Mouse (Mus musculus): ENCODE measurements around the gene Slfn1. TPM values are rescaled to one million over a fixed set of nuclear protein-coding genes. Genes with fewer than 3 reads are reported as not detected.

Gene Slfn1
- polyA plus RNA-seq (2016; fragmentation: Nextera tagmentation; extraction: Ambion mirVana), result not detected in 2 replicates

DNA sequence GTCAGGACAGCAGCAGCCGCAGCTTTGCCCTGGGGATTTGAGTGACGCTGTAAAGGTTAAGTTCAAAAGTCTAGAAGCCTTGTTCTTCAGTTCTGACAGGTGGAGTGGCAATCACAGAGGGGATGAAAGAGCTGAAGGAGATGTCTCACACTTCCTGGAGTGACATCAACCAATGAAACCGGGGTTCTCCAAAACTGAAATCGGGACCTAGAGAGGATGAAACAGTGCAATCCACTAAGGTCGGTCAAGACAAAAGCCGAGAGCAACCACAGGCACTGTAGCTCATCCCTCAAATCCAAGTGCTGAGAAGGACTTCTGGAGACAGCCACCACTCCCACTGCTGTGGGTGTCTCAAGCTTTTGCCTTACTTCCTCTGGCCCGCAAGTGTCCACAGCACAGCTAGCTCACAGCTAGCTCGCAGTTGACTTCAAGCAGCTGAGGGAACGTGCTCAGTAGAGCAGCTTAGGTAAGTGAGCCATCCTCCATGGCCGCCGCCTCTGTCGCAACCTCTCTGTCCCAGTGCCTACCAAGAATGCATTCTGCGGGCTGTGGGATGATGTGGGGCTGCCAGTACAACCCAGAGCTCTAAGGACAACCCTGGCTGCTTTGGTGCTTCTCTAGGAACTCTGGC, at the start of gene Slfn1:
TSS of gene Slfn1 (plus strand) at position 253 of the 631 bp plus-strand sequence.
- H3K27ac ChIP-seq, result no peak within 1 kb of the TSS
- H3K9me3 ChIP-seq, result no peaks in the 10 kb centered on the region
- H3K4me2 ChIP-seq, result no peak within 1 kb of the TSS
- ATAC-seq (ENCODE audit: low FRiP score), result no peak
- no peaks in the 10 kb centered on the region for H3K27me3 ChIP-seq
- no peak within 1 kb of the TSS for H3K9ac ChIP-seq
- H3K4me3 ChIP-seq (replicated peaks), result no peak within 1 kb of the TSS
- H3K4me1 ChIP-seq, result no peaks in the 10 kb centered on the region
- H3K36me3 ChIP-seq (replicated peaks), result no peaks in the 10 kb centered on the region
- 84% methylated on average over 13 of the region's 13 CpGs for WGBS

GRCm38 (mm10) chr11:83067982-83068694, 48.5 kb upstream of the Slfn1 start:
- H3K4me2 ChIP-seq, result no peak overlapping the region
- H3K9ac ChIP-seq, result no peak overlapping the region
- no peaks in the 10 kb centered on the region for H3K27me3 ChIP-seq
- no peaks in the 10 kb centered on the region for H3K36me3 ChIP-seq (replicated peaks)
- 83% methylated on average over 4 of the region's 4 CpGs for whole genome bisulfite sequencing
- no peak for ATAC-seq (ENCODE audit: low FRiP score)
- no peak overlapping the region for H3K4me3 ChIP-seq (replicated peaks)
- no peak overlapping the region for H3K27ac ChIP-seq
- no peaks in the 10 kb centered on the region; the same call in 1 of the 2 replicates for H3K4me1 ChIP-seq
- no peaks in the 10 kb centered on the region for H3K9me3 ChIP-seq

GRCm38 (mm10) chr11:83070321-83070970, 46.2 kb upstream of the Slfn1 start:
- no peaks in the 10 kb centered on the region for H3K9me3 ChIP-seq
- H3K9ac ChIP-seq, result no peak overlapping the region
- ATAC-seq (ENCODE audit: low FRiP score), result no peak
- no peak overlapping the region for H3K27ac ChIP-seq
- H3K4me2 ChIP-seq, result no peak overlapping the region
- WGBS, result 79% methylated on average over 15 of the region's 15 CpGs
- H3K36me3 ChIP-seq (replicated peaks), result no peaks in the 10 kb centered on the region
- no peaks in the 10 kb centered on the region for H3K27me3 ChIP-seq
- H3K4me3 ChIP-seq (replicated peaks), result no peak overlapping the region
- no peaks in the 10 kb centered on the region; the same call in 1 of the 2 replicates for H3K4me1 ChIP-seq

DNA sequence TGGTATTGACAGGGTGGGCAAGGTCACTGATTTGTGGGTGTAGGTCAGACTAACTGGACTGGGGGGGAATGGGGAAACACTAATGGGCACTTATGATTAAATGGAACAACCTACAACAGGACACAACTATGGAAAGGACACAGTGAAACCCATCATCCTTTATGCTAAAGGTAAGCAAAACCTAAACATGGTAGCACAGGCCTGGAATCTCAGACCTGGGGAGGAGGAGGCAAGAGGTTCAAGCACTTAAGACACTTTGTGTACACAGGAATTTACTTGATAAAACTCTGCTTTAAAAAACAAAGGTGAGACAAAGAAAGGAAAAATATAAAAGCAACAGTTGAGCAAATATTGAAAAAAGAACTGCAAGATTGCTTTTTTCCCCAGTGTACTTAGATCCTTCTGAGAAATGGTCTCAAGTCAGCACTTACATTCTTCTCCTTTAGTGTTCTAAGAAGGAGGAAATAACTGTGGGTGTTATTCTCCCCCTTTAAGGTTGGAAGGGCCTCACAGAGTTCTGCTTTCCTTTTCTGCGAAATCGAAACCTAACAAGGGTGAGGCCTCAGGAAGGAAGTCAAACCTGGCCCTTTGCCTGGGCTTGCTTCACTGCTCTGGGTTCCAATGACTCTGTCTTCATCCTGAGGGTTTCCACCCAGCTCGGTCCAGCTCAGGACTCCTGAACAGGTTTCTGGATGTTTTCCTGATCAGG, 38.8 kb upstream of the Slfn1 start:
- Histone ChIP-seq H3K4me3 (replicated peaks) (no peak overlapping the region), H3K36me3 (replicated peaks) (no peaks in the 10 kb centered on the region), H3K27me3 (no peaks in the 10 kb centered on the region), H3K9me3 (no peaks in the 10 kb centered on the region), H3K9ac (no peak overlapping the region), H3K27ac (no peak overlapping the region), H3K4me2 (no peak overlapping the region), H3K4me1 (no peaks in the 10 kb centered on the region)
- no peak for ATAC-seq (ENCODE audit: low FRiP score)
- 88% methylated on average over 3 of the region's 3 CpGs for WGBS

GRCm38 (mm10) chr11:83078423-83079140, 38.1 kb upstream of the Slfn1 start:
- Histone ChIP-seq H3K9ac (no peak overlapping the region), H3K9me3 (no peaks in the 10 kb centered on the region), H3K4me1 (no peaks in the 10 kb centered on the region), H3K4me2 (no peak overlapping the region), H3K27ac (no peak overlapping the region), H3K27me3 (no peaks in the 10 kb centered on the region), H3K36me3 (replicated peaks) (no peaks in the 10 kb centered on the region), H3K4me3 (replicated peaks) (no peak overlapping the region)
- no peak for ATAC-seq (ENCODE audit: low FRiP score)
- WGBS, result 88% methylated on average over 5 of the region's 5 CpGs

- H3K36me3 ChIP-seq (replicated peaks), result no peaks in the 10 kb centered on the region
- no peaks in the 10 kb centered on the region for H3K9me3 ChIP-seq
- H3K4me1 ChIP-seq, result no peaks in the 10 kb centered on the region
- ATAC-seq (ENCODE audit: low FRiP score), result no peak
- 88% methylated on average over 9 of the region's 9 CpGs for WGBS
- H3K4me2 ChIP-seq, result no peak overlapping the region
- H3K27me3 ChIP-seq, result no peaks in the 10 kb centered on the region
- H3K27ac ChIP-seq, result no peak overlapping the region
- no peak overlapping the region for H3K9ac ChIP-seq
- no peak overlapping the region for H3K4me3 ChIP-seq (replicated peaks)
Measured at GRCm38 (mm10) chr11:83079487-83080199, 37.0 kb upstream of the Slfn1 start.

DNA sequence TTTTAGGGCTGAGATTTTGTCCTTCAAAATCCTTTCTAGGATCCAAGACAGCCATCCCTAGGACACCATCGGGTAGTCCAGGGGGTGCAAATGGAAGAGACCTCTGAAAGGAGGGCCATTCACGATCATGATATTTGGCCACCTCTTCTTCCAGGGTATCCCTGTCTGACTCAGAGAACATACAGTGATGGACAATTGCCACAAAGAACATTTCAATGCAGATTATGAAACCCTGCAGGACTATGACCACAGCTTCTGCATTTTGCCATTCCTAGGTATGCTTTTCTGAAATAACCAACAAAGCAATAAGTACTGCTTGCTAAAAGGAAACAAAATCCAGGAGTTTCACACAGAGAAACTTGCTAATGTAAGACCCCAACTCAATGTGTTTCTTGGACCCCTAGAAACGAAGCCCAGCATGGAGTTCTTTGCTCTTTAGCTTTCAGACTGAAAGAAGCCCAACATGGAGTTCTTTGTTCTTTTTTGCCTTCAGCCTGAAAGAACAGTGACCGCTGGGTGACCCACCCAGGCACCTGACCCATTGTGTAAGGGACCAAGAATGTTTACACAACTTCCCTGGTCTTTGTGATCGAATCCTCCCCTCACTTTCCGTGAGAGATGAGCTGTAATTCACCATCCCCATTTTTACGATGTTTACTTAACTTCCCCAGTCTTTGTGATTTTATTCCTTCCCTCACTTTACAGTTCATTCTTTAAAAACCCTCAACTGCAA, 33.7 kb upstream of the Slfn1 start:
- Histone ChIP-seq H3K4me2 (no peak overlapping the region), H3K9ac (no peak overlapping the region), H3K4me1 (no peaks in the 10 kb centered on the region), H3K9me3 (no peaks in the 10 kb centered on the region), H3K4me3 (replicated peaks) (no peak overlapping the region), H3K27me3 (no peaks in the 10 kb centered on the region), H3K36me3 (replicated peaks) (no peaks in the 10 kb centered on the region), H3K27ac (no peak overlapping the region)
- no peak for ATAC-seq (ENCODE audit: low FRiP score)
- WGBS, result 60% methylated on average over 7 of the region's 7 CpGs

DNA sequence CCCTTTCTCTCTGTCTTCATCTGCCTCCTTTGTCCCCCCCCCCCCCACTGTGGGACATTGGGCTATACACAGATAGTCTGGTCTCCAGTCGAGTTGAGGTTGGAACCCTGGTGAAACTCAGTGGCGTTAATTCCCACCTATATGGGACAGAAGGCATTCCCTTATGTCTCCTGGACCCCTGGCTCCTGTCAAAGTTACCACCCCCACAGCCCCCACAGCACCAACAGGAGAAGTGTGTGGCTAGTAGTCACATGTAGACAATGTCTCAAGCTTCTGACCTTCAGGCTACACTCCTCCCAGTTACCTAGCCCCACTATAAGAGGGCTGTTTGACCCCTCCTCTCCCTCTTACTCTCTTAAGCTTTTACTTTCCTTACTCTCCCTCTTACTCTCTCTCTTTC, 32.5 kb upstream of the Slfn1 start:
- no peaks in the 10 kb centered on the region for H3K4me1 ChIP-seq
- H3K36me3 ChIP-seq (replicated peaks), result no peaks in the 10 kb centered on the region
- 89% methylated on average over 2 of the region's 2 CpGs for WGBS
- no peak overlapping the region for H3K4me3 ChIP-seq (replicated peaks)
- no peaks in the 10 kb centered on the region for H3K9me3 ChIP-seq
- H3K4me2 ChIP-seq, result no peak overlapping the region
- no peaks in the 10 kb centered on the region for H3K27me3 ChIP-seq
- no peak overlapping the region for H3K9ac ChIP-seq
- no peak for ATAC-seq (ENCODE audit: low FRiP score)
- no peak overlapping the region for H3K27ac ChIP-seq

GRCm38 (mm10) chr11:83084761-83085160, 31.9 kb upstream of the Slfn1 start:
- H3K9ac ChIP-seq, result no peak overlapping the region
- WGBS, result 93% methylated on average over 10 of the region's 10 CpGs
- H3K9me3 ChIP-seq, result no peaks in the 10 kb centered on the region
- no peak for ATAC-seq (ENCODE audit: low FRiP score)
- no peaks in the 10 kb centered on the region for H3K4me1 ChIP-seq
- no peaks in the 10 kb centered on the region for H3K36me3 ChIP-seq (replicated peaks)
- H3K27me3 ChIP-seq, result no peaks in the 10 kb centered on the region
- H3K4me3 ChIP-seq (replicated peaks), result no peak overlapping the region
- H3K4me2 ChIP-seq, result no peak overlapping the region
- H3K27ac ChIP-seq, result no peak overlapping the region

GRCm38 (mm10) chr11:83115138-83115537, 1.5 kb upstream of the Slfn1 start:
- Histone ChIP-seq H3K4me1 (no peaks in the 10 kb centered on the region), H3K36me3 (replicated peaks) (no peaks in the 10 kb centered on the region), H3K4me2 (no peak overlapping the region), H3K27me3 (no peaks in the 10 kb centered on the region), H3K4me3 (replicated peaks) (no peak overlapping the region), H3K9me3 (no peaks in the 10 kb centered on the region), H3K27ac (no peak overlapping the region), H3K9ac (no peak overlapping the region)
- ATAC-seq (ENCODE audit: low FRiP score), result no peak
- WGBS, result 46% methylated on average over 2 of the region's 2 CpGs

DNA sequence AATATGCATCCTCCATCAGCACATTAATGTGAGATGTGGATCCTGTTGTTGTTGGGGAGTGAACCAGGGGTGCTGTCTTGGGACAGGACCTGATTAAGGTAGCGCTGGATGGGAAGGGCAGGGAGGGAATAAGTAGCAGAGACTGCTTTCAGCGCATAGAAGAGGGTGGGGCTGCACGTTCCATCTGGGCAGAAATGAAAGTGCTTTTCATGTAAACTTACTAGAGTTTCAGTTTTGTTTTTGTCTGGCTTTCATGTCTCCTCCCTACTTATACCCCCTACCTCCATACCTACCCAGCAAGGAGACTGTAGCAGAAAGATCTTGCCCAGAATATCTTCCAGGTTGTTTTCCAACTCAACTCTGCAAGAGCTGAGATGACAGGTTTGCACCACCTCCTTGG, 1.4 kb downstream of the Slfn1 start:
- no peaks in the 10 kb centered on the region for H3K4me1 ChIP-seq
- WGBS, result 59% methylated on average over 3 of the region's 3 CpGs
- no peak for ATAC-seq (ENCODE audit: low FRiP score)

More for the DNA sequence above, 1.4 kb downstream of the Slfn1 start:
- no peak overlapping the region for H3K4me3 ChIP-seq (replicated peaks)
- H3K4me2 ChIP-seq, result no peak overlapping the region
- no peak overlapping the region for H3K27ac ChIP-seq
- H3K9me3 ChIP-seq, result no peaks in the 10 kb centered on the region
- no peaks in the 10 kb centered on the region for H3K36me3 ChIP-seq (replicated peaks)
- no peaks in the 10 kb centered on the region for H3K27me3 ChIP-seq
- H3K9ac ChIP-seq, result no peak overlapping the region

Measured in forebrain, embryonic 12.5 days (tissue).